Mouse (Mus musculus): ENCODE results near the gene Rptn.
A peak's percentile ranks its signal among the peaks of the same experiment; 100 is the strongest.

Gene Rptn

DNA sequence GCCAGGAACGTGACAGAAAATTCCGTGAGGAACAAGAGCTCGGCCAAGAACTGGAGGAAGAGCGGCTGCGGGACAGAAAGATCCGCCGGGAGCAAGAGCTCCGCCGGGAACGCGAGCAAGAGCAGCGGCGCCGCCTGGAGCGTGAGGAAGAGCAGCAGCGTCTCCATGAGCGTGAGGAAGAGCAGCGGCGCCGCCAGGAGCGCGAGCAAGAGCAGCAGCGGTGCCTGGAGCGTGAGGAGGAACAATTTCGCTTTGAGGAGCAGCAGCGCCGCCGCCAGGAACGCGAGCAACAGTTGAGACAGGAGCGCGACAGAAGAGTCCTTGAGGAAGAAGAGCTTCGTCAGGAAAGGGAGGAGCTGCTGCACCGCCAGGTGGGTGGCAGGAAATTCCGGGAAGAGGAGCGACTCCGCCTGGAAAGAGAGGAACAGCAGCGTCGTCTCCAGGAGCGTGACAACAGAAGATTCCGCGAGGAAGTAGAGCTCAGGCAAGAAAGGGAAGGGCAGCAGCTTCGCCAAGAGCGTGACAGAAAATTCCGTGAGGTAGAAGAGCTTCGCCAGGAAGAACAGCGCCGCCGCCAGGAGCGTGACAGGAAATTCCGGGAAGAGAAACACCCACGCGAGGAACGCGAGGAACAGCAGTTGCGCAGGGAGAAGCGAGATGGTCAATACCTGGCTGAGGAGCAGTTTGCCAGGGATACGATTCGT is 53.8 kb downstream of the Rptn start:
- DNase-seq (ENCODE audit: inconsistent age in 2 of 2, low spot score in 1 of 2): peak; percentile 62 to 88
